Mouse (Mus musculus) megakaryocyte-erythroid progenitor cell, adult 5-6 weeks (primary cell): Measurements from ENCODE around the gene Socs1. TPM values are rescaled to one million over a fixed set of nuclear protein-coding genes. Genes with fewer than 3 reads are reported as not detected.
A peak's percentile ranks its signal among the peaks of the same experiment; 100 is the strongest.

Experiments used
- ATAC-seq: replicated peaks from 2 replicates; pipeline ENCODE4 v1.8.0; 2016; ENCODE audit warnings: mild to moderate bottlenecking, inconsistent platforms; ENCODE audit not compliant: severe bottlenecking, poor library complexity, low FRiP score, low TSS enrichment
- total RNA-seq, 2 experiments: library from RNA; stranded (forward) in 1 of 2; stranded (reverse) in 1 of 2; fragments of 200-1000, 215-1000 nt in 1 of 2; fragments of >200 nt in 1 of 2; fragmentation: Nextera tagmentation in 1 of 2; gene quantifications; 2 replicates each; pipeline ENCODE4 v1.2.3; 2014 to 2017

Gene Socs1
- total RNA-seq, 2 experiments from 2014 or later, result 0.39 to 0.80 TPM

DNA sequence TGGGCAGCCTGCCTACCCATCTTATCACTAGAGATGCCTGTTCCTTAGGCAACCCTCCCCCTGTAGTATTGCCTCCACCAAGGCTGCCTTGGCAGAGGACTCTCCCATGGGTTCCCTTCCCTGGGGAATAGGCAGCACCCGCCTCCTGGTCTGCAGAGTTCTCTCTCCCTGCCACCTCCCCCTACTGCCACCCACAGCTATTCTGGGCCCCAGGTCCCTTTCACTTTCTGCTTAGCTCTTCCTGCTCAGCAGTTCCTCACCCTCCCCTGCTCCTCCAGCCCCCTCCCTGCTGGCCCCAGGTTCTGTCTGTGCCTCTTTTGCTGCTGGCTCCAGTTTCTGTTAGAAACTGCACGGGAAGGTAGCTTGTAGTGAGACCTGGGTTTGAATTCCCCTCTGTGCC is 15.7 kb downstream of the Socs1 start:
- no peak for ATAC-seq

DNA sequence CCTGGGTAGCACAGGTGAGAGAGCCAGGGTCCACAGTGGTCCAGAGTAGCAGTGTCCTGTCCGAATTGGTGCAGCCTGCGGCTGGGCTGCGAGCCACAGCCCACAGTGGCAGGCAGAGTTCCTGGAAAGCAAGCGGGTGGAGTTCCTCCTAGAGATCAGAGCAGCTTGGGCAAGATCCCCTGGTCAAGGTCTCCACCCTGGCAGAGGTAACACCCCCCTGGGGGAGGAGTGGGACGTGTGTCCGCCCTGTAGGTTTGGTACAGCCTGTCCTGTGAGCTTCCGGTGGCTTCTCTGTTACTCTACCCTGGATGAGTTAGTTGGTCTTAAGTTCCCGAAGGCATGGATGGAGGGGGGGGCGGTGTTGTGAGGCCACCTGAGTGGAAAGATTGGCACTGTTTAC is 16.5 kb downstream of the Socs1 start:
- ATAC-seq, result no peak

DNA sequence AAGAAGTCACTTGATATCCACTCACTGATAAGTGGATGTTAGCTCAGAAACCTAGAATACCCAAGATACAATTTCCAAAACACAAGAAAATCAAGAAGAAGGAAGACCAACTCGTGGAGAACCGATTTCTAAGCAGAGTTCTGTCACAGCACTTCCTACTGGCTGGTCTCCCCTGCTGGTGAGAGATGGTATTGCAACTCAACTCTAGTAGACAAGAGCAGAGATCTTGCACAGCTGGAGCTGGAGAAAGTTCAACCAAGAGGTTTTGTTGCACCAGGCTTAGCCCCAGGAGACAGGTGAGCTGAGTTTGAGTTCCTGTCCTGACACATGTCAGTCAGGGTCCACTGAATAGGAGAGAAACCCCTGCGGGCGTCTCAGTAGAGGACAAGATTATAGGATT is 18.2 kb downstream of the Socs1 start:
- peak; percentile 76 for ATAC-seq

DNA sequence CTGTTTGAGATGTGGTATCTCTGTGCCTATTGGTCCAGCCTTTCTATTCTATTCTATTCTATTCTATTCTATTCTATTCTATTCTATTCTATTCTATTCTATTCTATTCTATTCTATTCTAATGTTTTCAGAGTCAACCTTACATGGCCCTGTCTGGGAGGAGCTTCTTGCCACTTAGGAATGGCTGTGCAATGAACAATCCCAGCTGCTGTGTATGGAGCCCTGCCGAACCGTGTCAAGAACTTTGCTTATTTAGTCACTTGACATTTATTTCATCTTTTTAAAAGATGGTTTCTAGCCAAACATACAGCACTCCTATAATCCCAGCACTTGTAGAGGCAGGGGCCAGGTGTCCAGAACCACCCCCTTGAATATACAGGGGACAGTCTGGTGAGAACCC is 21.0 kb downstream of the Socs1 start:
- ATAC-seq, result no peak

DNA sequence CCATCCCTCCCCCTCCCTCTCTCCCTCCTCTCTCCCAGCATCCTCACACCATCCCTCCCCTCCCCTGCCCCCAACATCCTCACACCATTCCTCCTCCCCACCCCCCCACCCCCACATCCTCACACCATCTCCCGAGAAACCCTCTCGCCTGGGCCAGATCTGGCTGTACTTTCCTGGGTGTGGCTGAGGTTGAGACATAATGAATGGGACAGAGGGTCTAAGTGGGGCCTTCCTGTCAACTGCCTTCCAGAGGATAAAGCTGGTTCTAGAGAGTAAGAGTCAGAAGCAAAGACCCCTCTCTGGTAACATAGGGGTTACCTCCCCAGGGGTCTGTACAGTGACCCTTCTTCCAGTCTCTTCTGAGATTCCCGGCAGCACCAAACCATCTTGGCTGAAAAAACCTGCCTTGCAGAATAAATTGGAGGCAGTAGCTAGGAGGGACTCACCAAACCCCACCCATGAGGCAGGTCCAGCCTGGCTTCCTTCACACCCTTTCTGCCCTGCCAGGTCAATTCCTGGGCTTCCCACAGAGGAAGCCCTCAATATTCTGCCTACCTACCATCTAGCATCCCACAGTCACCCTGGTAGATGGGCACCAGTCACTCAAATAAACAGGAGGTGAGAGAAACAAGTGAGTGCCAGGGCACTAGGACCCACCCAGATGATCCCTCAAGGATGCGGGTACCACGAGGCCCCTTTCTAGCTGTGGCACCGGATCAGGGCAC is 21.6 kb downstream of the Socs1 start:
- no peak for ATAC-seq

DNA sequence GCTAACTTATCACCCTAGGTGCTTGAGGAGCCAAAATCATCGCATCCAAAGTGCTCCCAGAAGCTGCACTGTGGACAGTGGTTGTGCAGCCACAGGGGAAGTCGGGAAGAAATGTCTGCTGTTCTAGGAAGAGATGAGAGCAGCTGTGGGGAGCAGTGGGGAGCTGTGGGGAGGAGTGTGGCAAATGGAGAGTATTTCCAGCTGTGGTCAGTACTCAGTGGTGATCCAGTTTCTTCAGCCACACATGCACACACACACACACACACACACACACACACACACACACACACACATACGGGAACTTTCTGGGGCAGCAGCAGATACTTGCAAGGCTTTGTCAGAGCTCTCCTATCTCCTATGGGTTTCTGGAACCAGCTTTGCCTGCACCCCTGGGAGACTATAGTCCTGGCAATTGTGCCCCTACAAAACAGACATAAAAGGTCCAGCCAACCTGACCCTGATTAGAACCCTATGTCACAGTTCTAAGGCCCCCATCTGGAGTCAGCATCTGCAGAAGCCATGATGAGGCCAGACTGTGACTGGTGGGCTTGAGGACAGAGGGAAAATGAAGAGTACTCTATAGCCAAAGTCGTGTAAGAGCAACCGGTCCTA is 22.7 kb downstream of the Socs1 start:
- no peak for ATAC-seq

DNA sequence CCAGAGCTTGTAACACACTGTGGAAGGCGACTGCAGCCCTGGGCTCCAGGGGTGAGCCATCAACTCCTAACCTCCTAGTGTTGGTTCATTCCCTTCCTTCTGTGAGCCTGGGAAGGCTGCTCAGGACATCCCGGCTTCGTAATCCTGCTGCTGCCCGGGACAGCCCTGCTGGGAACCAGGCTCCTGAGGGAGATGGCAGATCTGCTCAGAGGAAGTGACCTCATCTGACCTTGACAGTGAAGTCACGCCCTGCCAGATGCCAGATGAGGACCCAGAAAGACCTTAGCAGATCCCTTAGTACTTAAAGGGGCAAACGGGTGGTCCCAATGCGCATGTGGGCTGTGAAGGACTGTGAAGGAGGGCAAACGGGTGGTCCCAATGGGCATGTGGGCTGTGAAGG is 24.2 kb downstream of the Socs1 start:
- ATAC-seq, result no peak

DNA sequence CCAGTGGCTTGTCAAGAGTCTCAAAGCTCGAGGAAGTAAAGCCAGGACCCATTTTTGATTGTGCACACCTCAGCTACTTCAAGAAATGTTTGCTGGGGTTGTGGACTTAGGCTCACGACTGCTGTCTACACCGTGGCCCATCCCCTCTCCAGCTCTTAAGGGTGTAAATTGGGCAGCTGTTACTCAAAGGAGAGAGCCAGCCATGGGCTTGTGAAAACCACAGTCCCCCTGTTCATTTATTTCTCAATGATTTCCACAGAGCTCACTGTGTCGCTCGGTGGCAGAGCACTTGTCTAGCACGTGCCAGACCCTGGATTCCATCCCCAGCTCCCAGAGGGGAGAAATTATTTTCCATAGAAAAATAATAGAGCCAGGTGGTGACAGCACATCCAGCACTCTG is 29.2 kb downstream of the Socs1 start:
- no peak for ATAC-seq

DNA sequence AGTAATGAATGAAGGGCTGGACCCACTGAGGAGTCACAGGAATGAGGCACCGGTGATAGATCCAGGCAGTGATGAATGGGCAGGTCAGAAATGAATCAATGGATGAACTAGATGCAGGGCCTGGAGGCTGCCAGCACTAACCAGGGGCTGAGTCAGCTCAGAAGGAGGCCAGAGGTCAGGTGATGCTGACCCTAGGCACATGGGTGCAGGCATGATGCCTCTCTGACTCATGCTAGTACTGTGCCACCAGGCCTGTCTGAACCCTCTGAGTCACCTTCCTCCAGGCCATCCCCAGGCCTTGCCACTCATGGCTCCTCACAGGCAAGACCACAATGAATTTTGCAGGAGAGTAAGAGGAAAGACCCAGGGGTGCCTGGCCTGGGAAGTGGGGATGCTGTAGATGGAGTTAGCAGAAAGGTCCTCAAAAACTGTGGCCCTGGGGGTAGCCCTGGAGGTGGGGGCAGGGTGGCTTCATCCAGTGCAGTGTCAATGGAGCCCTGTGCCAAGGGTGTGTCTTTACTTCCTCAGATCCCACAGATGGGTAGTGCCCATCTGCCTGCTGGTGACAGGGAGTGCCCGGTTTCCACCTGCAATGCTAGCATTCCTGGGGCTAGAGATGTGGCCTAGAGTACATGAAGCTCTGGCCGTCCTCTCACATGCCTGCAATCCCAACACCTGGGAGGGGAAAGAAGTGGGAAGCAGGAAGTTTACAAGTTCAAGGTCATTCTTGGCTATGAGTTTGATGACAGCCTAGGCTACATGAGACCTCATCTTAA is 30.6 kb downstream of the Socs1 start:
- no peak for ATAC-seq

DNA sequence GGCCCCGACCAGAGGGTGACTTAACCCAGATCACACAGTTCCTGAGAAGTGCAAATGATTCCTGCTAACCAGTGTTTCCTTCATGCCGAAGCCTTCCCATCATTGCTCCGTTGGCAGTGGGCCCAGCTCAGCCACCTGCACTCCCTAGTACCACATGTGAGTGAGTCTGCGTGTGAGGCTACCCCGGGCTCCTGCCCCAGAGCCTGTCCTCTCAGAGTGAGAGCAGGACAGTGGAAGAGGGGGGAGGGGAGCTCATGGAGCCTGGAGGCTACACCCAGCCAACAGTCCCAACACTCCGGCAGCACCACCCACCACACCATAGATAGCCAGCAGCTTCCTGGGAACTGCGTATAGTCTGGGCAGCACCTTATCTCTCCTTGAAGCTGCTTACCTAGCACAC is 35.5 kb downstream of the Socs1 start:
- ATAC-seq, result no peak

DNA sequence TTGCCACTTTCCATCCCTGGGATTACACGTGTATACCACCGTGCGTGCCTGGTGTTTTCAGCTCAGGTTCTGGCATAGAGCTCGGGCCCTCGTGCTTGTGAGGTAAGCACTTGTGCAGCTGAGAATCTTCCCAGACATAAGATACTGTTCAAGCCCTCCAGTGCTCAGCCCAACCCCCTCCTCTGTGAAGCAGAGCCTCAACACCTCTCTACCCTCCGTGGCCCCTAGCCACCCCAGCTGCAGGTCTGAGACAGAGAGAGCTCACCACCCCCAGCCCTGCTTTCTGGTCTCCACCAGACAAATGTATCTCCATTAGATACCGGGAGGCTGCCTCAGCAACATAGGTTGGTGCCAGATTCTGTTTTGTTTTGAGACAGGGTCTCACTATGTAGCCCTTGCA is 36.1 kb downstream of the Socs1 start:
- no peak for ATAC-seq

DNA sequence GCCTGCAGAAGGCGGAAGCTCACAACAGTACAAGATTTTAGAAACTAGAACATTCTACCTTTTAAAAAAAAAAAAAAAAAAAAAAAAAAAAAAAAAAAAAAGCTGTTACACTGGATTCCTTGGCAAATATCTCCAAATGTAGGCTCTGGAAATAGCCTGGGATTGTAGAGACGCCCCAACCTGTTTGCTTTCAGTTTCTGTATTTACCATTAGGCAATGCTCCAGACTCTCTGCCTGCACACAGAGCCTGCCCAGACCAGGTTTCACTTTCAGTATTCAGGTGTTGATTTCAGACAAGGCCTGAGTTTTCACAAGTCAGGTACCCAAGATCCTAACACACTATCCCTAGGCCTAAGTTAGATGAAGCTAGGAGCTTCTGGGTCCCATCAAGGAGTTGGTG is 44.3 kb downstream of the Socs1 start:
- ATAC-seq, result no peak

DNA sequence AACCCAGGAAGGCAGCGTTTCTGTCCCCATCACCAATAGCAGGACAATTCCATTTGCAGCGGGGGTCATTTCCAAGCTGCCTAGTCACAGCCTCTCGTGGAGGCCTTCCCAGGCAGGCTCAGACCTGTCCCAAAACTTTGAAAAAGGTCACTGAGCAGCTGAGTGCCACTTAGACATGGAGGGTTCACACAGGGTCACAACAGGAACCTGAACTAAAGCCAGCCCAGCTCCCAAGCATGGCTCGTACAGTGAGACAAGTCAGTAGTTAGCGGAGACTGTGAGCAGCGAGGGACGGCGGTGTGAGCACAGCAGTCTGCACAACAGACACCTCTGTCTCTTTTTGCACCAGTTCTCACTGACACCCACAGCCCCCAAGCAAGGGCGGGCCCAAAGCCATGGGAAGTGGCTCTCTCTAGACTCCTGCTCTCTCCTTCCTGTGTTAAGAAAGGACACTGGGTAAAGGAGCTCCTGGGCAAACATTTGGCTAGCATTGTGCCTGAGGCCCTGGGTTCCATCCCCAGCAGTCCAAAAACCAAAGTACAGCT is 45.4 kb downstream of the Socs1 start:
- ATAC-seq, result no peak

DNA sequence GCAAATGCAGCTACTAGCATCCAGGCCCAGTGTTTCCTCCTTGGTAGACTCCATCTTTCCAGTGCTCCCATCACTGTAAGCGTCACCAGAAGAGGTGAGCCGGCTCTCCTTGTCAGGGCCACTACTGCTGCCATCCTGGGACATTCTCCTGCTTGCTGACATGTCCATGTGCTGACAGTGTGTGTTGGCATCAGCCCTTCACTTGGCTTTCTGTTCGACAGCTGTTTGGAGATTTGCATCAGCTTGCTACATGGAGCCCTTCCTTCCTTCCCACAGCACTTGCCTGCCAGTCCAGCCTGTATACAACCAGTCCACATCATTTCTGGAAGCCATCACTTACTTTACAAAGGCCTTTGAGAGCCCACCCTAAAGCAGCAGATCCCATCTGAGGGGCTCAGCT is 46.5 kb downstream of the Socs1 start:
- no peak for ATAC-seq

DNA sequence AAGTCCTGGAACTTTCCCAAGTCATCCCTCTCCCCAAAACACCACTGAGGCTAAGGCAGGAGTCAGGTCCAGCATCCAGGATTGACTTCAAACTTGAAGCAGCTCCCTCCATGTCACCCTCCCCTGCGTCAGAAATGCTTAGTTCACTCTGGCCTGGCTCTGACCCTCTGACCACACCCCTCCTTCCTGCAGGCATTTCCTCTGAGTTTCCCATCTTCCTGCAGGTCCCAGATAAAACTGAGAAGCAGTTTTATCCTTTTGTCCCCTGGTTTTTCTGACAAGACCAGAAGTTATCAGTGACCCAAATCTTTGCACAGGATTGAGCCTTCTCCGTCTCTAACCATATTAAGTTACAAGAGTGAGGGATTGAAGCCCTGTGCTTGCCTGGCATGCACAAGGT is 47.8 kb downstream of the Socs1 start:
- no peak for ATAC-seq

DNA sequence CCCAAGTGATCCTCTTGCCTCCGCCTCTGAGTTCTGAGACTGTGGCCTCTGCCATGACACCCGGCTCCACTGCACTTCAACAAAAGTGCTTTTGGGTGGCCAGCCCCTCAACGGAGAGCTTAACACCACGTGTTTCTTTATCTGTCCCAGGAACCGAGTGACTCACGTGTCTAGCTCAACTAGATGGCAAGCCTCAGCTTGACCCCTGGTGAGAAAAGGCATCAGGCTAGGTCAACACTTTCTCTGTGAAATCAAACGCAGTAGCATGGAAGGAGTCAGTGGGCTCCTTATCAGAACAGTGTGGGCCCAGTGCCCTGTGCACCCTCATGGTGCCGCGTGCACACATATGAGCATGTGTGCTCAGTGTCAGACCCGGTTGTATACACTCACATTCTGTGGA is 49.0 kb downstream of the Socs1 start:
- no peak for ATAC-seq

DNA sequence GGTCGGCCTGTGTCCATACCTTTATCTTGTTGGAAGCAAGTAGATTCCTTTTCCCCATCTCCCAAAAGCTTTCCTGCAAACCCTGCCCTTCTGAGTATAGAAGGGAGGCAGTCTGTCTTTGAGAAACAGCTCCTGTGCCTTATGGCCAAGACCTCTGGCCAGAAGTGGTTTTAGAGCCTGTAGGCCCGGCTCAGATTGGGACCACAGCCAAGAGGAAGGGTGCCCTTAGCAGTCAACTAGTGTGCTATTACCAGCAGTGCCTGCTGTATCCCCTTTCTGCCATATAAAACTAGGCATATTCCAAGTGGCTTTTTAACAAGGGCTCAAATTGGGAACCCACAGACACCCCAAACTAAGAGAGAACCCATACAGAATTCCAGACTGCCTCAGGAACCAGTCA is 49.6 kb downstream of the Socs1 start:
- ATAC-seq, result no peak

DNA sequence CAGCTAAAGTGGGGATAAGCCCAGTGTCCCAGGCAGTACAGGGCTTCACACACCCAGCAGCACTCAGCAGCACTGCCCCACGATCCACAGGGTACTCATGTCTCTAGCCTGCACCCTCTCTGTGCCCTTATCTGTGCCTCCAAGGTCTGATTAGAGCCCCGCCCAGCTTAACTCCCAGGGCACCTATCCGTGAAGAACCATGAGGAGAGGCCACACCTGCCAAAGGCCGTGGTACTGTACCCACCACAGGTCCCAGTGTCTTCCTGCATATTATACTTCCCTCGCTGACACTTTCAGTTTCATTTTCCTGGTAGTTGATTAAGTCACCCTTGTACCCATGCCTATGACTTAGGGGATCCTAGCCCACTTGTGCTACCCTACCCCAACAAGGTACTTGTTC is 52.9 kb downstream of the Socs1 start:
- ATAC-seq, result peak; percentile 92
